In the genomic region with DNA sequence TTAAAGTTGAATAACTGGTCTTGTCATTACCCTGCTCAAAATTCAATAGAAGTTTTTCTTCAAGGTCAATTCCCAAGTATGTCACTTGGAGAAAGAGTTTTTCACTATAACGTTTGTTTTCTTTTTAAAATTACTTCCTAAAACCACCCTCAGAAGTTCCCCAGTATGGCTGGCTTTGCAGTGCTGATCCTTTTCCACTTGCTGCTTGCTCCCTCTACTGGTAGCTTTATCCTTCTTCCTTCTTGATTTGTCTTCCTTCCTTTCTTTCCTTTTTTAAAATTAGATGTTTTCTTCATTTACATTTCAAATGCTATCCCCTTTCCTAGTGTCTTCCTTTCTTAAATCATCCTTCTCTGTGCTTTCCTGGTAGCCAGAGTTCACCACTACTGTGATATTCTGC, we compare ENCODE assay signal across 11 mouse cellular contexts.
DNase-seq lines count a peak whose midpoint lies in the region; ATAC-seq and TF ChIP-seq lines count a peak whose summit lies in the region.
"Had no signal": no experiment of that assay in that cellular context is flagged by ENCODE, and none has a peak within 500 bp of the region (broad histone marks: within the 10 kb centered on the region; RNA-seq: fewer than 3 reads in every experiment).

No protein-coding gene starts in this region.

- no peaks in the 10 kb centered on the region for H3K4me1 ChIP-seq in intestine, postnatal 0 days (replicated peaks; ENCODE audit: control insufficient read depth, insufficient read depth, low read length)
- no peaks in the 10 kb centered on the region for H3K4me1 ChIP-seq in intestine, embryonic 15.5 days (replicated peaks)
- H3K4me1 ChIP-seq: heart, embryonic 13.5 days had no signal

- H3K9ac ChIP-seq in intestine, postnatal 0 days (ENCODE audit: low read depth, low read length), result no peak overlapping the region
- H3K9ac ChIP-seq in intestine, embryonic 15.5 days, result no peak overlapping the region
- H3K9ac ChIP-seq: heart, embryonic 13.5 days had no signal

- no peak overlapping the region for H3K4me3 ChIP-seq in intestine, postnatal 0 days (ENCODE audit: low read depth, low read length)
- no peak overlapping the region for H3K4me3 ChIP-seq in intestine, embryonic 15.5 days (replicated peaks)
- H3K4me3 ChIP-seq: heart, embryonic 13.5 days; megakaryocyte, embryonic 14.5 days had no signal

- no peaks in the 10 kb centered on the region for H3K27me3 ChIP-seq in intestine, postnatal 0 days (replicated peaks; ENCODE audit: control insufficient read depth, insufficient read depth, low read length)
- no peaks in the 10 kb centered on the region for H3K27me3 ChIP-seq in intestine, embryonic 15.5 days (replicated peaks)
- H3K27me3 ChIP-seq: heart, embryonic 13.5 days; megakaryocyte, embryonic 14.5 days had no signal

- no peak overlapping the region for H3K27ac ChIP-seq in intestine, postnatal 0 days (ENCODE audit: low read depth, low read length)
- H3K27ac ChIP-seq in intestine, embryonic 15.5 days, result no peak overlapping the region
- H3K27ac ChIP-seq: heart, embryonic 13.5 days had no signal

- no peaks in the 10 kb centered on the region for H3K9me3 ChIP-seq in intestine, postnatal 0 days (ENCODE audit: control insufficient read depth)
- H3K9me3 ChIP-seq in intestine, embryonic 15.5 days, result no peaks in the 10 kb centered on the region
- H3K9me3 ChIP-seq: heart, embryonic 13.5 days; megakaryocyte, embryonic 14.5 days had no signal

- H3K36me3 ChIP-seq in intestine, postnatal 0 days (ENCODE audit: control insufficient read depth, insufficient read depth), result no peaks in the 10 kb centered on the region
- no peaks in the 10 kb centered on the region for H3K36me3 ChIP-seq in intestine, embryonic 15.5 days
- H3K36me3 ChIP-seq: heart, embryonic 13.5 days had no signal

- peak; percentile 2 for DNase-seq in urinary bladder, postnatal 14 days (ENCODE audit: low spot score)
- DNase-seq in urinary bladder, postnatal 36 days (ENCODE audit: low spot score in 2 of 2), result no peak
- peak; percentile 5 for DNase-seq in embryo, embryonic 11.5 days (ENCODE audit: low read depth, low spot score)
- no peak for DNase-seq in right cerebral cortex, postnatal 10 days (ENCODE audit: low spot score in 2 of 2)
- DNase-seq in T-cell, adult 2 months (ENCODE audit: low spot score), result no peak
- DNase-seq in adrenal gland, adult 2 months, result no peak
- DNase-seq: layer of hippocampus, adult 9-11 months had no signal

- peak; percentile 67 for TF ChIP-seq CTCF in intestine, postnatal 0 days (IDR thresholded peaks at IDR 0.05; ENCODE audit: low read depth)

- H3K4me2 ChIP-seq in intestine, postnatal 0 days (replicated peaks; ENCODE audit: low read depth), result no peak overlapping the region
- H3K4me2 ChIP-seq in intestine, embryonic 15.5 days (replicated peaks), result no peak overlapping the region
- H3K4me2 ChIP-seq: heart, embryonic 13.5 days had no signal

- 14% methylated on average over 1 of the region's 1 CpGs for WGBS in intestine, postnatal 0 days
- WGBS in intestine, embryonic 15.5 days, result 22% methylated on average over 1 of the region's 1 CpGs

- no peak for ATAC-seq in intestine, postnatal 0 days
- ATAC-seq in intestine, embryonic 15.5 days, result no peak

Comparison
In these comparisons a context has a peak if more than half of its experiments do, and no peak if none do; other contexts are left out.
1. DNase-seq: peak in urinary bladder, postnatal 14 days (single experiment) and embryo, embryonic 11.5 days (single experiment); none in urinary bladder, postnatal 36 days (0 of 2), right cerebral cortex, postnatal 10 days (0 of 2), T-cell, adult 2 months (single experiment) and adrenal gland, adult 2 months (single experiment).